Mouse (Mus musculus) hindbrain, embryonic 10.5 days (tissue): ENCODE data around the gene Pcnx4. TPM values are rescaled to one million over a fixed set of nuclear protein-coding genes. Genes with fewer than 3 reads are reported as not detected.

Source experiments
- DNase-seq: peaks from one replicate; pipeline ENCODE4 v3.0.0-alpha.2; 2017; ENCODE audit warnings: low spot score
- H3K27ac ChIP-seq: fragments of 300-500 bp; sonication (generic); 2 replicates; pipeline ENCODE4 v1.5.1; 2016; ENCODE audit warnings: mild to moderate bottlenecking, moderate library complexity
- H3K27me3 ChIP-seq: fragments of 300-500 bp; sonication (generic); 2 replicates; pipeline ENCODE4 v1.6.1; 2016; ENCODE audit warnings: mild to moderate bottlenecking; ENCODE audit not compliant: poor library complexity, insufficient read depth, severe bottlenecking
- H3K36me3 ChIP-seq: fragments of 300-500 bp; sonication (generic); 2 replicates; pipeline ENCODE4 v1.6.1; 2016; ENCODE audit warnings: mild to moderate bottlenecking, moderate library complexity
- H3K4me1 ChIP-seq: fragments of 300-500 bp; sonication (generic); replicated peaks from 2 replicates; pipeline ENCODE4 v1.6.1; 2016; ENCODE audit warnings: mild to moderate bottlenecking
- H3K4me3 ChIP-seq: fragments of 300-500 bp; sonication (generic); 2 replicates; pipeline ENCODE4 v1.5.1; 2016; ENCODE audit warnings: mild to moderate bottlenecking, moderate library complexity
- H3K9me3 ChIP-seq: fragments of 300-500 bp; sonication (generic); 2 replicates; pipeline ENCODE4 v1.6.1; 2016; ENCODE audit warnings: mild to moderate bottlenecking, moderate library complexity
- WGBS: fragments of 180-500 bp; shearing (Covaris S2); methylation state at CpG from one replicate; pipeline ENCODE4 v1.1.7; 2016; 5-methylcytosine and 5-hydroxymethylcytosine counted together
- polyA plus RNA-seq: library from polyadenylated mRNA; unstranded; fragments of >200 nt; fragmentation: Nextera tagmentation; extraction: Ambion mirVana; gene quantifications from 2 replicates; pipeline ENCODE4 v1.2.1, GENCODE M21; 2016

Pcnx4 gene
- polyA plus RNA-seq, 1 experiment from 2014 or later = 13.7 TPM

DNA sequence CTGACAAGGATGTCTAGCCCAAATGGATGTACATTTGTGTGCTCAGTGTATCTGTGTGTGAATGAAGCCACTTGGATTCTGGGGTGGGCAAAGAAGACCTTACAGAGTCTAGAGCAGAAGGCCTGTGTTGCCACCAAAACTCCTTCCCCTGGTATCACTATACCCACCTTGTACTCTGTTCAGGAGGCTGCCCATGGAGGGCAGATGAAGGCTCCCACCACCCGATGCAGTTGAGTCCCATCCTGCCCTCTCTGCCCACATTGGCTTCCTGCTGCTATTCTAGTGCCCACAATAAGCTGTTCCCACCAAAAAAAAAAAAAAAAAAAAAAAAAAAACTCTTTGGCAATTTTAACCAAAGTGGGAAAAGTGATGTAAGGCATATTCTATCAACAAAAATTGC, 85.3 kb downstream of the Pcnx4 start:
- Histone ChIP-seq H3K9me3 (no peaks in the 10 kb centered on the region), H3K4me3 (no peak overlapping the region), H3K36me3 (no peaks in the 10 kb centered on the region), H3K4me1 (no peaks in the 10 kb centered on the region), H3K27ac (no peak overlapping the region), H3K27me3 (no peaks in the 10 kb centered on the region)
- WGBS = 90% methylated on average over 1 of the region's 1 CpGs
- no peak for DNase-seq

GRCm38 (mm10) chr12:72622853-72623496, 86.8 kb downstream of the Pcnx4 start:
- WGBS = 83% methylated on average over 5 of the region's 5 CpGs
- Histone ChIP-seq H3K36me3 (no peaks in the 10 kb centered on the region), H3K27me3 (no peaks in the 10 kb centered on the region), H3K4me1 (no peaks in the 10 kb centered on the region), H3K4me3 (no peak overlapping the region), H3K27ac (no peak overlapping the region), H3K9me3 (no peaks in the 10 kb centered on the region)
- DNase-seq = no peak

- no peak overlapping the region for H3K27ac ChIP-seq
- H3K4me3 ChIP-seq = no peak overlapping the region
- no peaks in the 10 kb centered on the region for H3K4me1 ChIP-seq
- H3K36me3 ChIP-seq = no peaks in the 10 kb centered on the region
- no peak for DNase-seq
- H3K27me3 ChIP-seq = no peaks in the 10 kb centered on the region
- WGBS = 90% methylated on average over 7 of the region's 7 CpGs
- no peaks in the 10 kb centered on the region for H3K9me3 ChIP-seq
Measured at GRCm38 (mm10) chr12:72628751-72629150, 92.6 kb downstream of the Pcnx4 start.

Other genes starting within 250 kb of the Pcnx4 start
- gene Rtn1, start 127.3 kb upstream of the Pcnx4 start, polyA plus RNA-seq = 162 and 390 TPM in 2 replicates
- 0.97 and 2.1 TPM in 2 replicates for gene Lrrc9, start 94.5 kb upstream of the Pcnx4 start, polyA plus RNA-seq
- gene Gm4756, start 113.3 kb downstream of the Pcnx4 start, polyA plus RNA-seq = not detected in 2 replicates
- 7.5 and 10.1 TPM in 2 replicates for gene Dhrs7, start 128.5 kb downstream of the Pcnx4 start, polyA plus RNA-seq
- 43.9 and 54.3 TPM in 2 replicates for gene Ppm1a, start 221.1 kb downstream of the Pcnx4 start, polyA plus RNA-seq